Mouse (Mus musculus): ENCODE measurements around the gene Zfp263. TPM values are rescaled to one million over a fixed set of nuclear protein-coding genes. Genes with fewer than 3 reads are reported as not detected.

Zfp263 gene
- 10 to 100 TPM; 24.9 to 26.9 TPM for total RNA-seq (2021)

DNA sequence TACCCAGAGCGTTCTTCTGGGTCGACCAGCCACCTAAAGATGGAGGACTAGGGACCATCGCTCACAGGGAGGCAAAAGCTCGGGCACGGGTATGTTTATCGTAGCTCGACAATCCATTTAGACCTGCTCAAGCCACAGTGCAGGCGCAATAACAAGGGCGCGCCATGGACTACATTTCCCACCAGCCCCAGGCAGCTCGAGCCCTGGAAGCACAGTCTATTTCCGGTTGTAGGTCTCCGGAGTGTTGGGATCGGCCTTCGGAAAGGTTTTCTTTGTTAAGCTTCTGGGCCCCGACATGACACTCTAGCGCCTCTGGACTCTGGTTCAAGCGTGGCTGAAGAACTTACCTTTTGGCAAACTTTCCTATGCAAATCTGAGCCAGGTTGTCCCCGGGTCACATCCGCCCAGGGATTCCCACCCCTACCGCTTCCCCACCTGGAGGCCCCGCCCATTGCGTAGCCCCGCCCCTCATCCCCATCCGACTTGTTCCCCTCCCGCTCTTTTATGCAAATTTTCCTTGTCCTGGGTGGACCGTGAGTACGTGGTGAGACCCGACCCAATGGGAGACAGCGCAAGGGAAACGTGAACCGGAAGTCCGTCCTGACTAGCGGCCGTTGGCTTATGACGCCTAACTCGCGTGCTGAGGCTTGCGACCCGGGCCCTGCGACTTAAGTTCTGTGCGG is at the start of gene Zfp263:
TSS of gene Zfp263 (plus strand) at position 591 of the 683 bp plus-strand sequence.
- DNase-seq = peak; percentile 98
- intact Hi-C loops (cut with DNase I) = no loop called here

DNA sequence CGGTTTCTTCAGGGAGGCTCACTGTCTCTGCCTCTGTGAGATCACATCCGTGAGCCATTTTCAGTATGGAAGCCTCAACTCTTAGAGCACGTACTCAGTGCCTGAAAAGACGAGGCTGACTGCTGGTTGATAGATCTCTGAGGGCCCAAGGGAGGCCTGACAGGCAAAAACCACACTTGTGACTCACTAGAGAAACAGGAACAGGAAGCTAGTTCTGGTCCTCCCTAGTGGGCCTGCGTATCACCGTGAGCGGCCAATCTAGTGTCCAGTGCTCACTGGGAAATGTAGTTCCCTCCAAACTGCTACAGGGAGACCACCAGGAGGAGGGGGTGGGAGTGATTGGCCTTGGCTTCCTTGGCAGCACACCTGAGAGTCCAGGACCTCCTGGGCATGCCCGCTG is 44.6 kb upstream of the Zfp263 start:
- DNase-seq = no peak
- intact Hi-C loops (cut with DNase I) = no loop called here

GRCm38 (mm10) chr16:3700893-3701292 is 43.0 kb upstream of the Zfp263 start:
- intact Hi-C loops (cut with DNase I) = no loop called here
- no peak for DNase-seq

- intact Hi-C loops (cut with DNase I) = no loop called here
- DNase-seq = no peak
Measured at GRCm38 (mm10) chr16:3706680-3707079, 37.2 kb upstream of the Zfp263 start.

GRCm38 (mm10) chr16:3714731-3715130 is 29.2 kb upstream of the Zfp263 start:
- intact Hi-C loops (cut with DNase I) = no loop called here
- DNase-seq = no peak

- DNase-seq = no peak
- intact Hi-C loops (cut with DNase I) = no loop called here
Measured at GRCm38 (mm10) chr16:3717980-3718379, 25.9 kb upstream of the Zfp263 start, which contains the start of gene Mefv. TSS of gene Mefv (minus strand) at chr16:3718097.

DNA sequence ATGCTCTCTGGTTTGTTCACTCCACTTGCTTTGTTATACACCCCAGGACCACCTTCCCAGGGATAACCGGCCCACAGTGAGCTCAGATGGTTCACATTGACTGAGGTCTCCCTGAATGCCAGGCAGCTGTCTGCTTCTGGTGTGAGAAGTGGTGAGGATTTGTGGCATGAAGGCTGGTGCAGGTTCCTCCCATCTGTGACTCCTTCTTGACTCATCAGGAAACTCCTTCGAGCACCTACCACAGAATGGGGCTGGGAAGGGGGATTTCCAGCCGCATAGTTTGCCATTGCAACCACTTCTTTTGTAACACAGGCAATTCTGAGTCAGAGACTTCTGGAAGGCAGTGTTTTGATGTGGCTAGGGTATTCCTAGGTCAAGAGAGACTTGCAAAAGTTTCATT is 20.7 kb upstream of the Zfp263 start:
- DNase-seq = no peak
- intact Hi-C loops (cut with DNase I) = no loop called here

- no peak for DNase-seq
- intact Hi-C loops (cut with DNase I) = no loop called here
Measured at GRCm38 (mm10) chr16:3727980-3728720, 15.7 kb upstream of the Zfp263 start.

DNA sequence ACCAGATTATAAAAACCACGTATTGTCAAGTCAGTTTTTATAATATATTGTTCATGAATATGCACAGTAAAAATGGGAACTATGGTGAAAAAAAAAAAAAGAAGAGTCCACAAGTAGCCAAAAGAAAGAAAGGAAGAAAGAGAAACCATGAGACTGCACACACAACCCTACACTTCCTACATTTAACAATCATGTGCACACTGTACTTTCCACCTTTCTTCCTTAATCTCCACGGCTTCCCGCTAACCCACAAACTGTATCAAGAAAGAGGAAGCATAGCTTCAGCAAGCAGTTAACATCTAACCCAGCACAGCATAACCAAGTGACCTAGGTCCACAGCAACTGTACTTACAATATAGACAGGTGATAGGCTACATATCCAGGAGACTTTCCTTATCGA is 11.3 kb upstream of the Zfp263 start:
- intact Hi-C loops (cut with DNase I) = no loop called here
- no peak for DNase-seq

- DNase-seq = no peak
- intact Hi-C loops (cut with DNase I) = no loop called here
Measured at GRCm38 (mm10) chr16:3733198-3733732, 10.6 kb upstream of the Zfp263 start.

GRCm38 (mm10) chr16:3742466-3742865 is 1.4 kb upstream of the Zfp263 start:
- DNase-seq = no peak
- intact Hi-C loops (cut with DNase I) = no loop called here

DNA sequence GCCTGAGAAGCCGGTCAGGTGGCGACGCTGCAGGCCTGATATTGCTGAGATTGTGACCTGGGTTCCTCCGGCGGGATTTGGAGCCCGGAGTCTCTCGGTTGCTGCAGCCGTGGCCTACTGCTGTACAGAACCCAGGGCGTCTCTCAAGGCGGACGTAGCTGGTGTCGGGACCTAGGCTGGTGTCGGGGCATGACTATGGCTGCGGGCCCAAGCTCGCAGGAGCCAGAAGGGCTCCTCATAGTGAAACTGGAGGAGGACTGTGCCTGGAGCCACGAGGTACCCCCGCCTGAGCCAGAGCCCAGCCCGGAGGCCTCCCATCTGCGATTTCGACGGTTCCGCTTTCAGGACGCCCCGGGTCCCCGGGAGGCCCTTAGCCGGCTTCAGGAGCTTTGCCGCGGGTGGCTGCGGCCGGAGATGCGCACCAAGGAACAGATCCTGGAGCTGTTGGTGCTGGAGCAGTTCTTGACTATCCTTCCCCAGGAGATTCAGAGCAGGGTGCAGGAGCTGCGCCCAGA is 350 bp downstream of the Zfp263 start:
- DNase-seq = peak; percentile 34
- intact Hi-C loops (cut with DNase I) = no loop called here

GRCm38 (mm10) chr16:3745656-3746055 is 1.8 kb downstream of the Zfp263 start:
- intact Hi-C loops (cut with DNase I) = no loop called here
- no peak for DNase-seq

GRCm38 (mm10) chr16:3748976-3749375 is 5.1 kb downstream of the Zfp263 start:
- intact Hi-C loops (cut with DNase I) = no loop called here
- no peak for DNase-seq

DNA sequence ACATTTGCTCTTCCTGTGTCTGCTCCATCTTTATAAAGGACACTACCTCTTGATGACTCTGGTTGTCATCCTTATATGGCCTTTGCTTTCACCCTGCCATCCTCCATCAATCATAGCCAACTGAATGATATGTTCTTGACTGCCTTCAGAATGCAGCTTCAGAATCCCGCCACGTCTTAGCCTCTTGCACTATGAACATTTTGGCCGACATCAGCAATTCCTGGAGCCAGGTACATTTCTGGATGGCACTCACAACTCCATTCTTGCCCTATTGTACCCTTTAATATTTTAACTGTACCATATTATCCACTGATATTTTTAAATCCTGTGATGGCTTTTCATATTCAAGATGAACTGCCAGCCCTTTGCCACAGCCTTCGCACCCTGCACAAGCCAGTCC is 27.7 kb downstream of the Zfp263 start:
- no peak for DNase-seq
- intact Hi-C loops (cut with DNase I) = no loop called here

- intact Hi-C loops (cut with DNase I) = no loop called here
- DNase-seq = no peak
Measured at GRCm38 (mm10) chr16:3776365-3776764, 32.5 kb downstream of the Zfp263 start.

DNA sequence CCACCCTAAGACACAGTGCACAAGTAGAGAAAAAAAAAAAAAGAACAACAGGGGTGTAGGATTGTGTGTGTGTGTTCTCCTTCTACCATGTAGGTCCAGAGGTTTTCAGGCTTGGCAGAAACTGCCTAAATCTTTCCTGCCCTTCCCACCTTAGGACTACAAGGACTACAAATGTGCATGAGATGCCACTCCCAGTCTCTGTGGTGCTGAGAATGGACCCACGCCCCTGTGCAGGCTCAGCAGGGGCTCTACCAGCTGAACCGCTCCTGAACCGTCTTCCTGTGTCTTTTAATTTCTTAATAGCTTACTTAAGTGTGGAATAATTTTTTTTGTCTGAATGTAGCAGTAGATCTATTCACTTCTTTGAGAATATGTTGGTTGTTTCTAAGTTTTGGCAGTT is 34.1 kb downstream of the Zfp263 start:
- intact Hi-C loops (cut with DNase I) = no loop called here
- no peak for DNase-seq

DNA sequence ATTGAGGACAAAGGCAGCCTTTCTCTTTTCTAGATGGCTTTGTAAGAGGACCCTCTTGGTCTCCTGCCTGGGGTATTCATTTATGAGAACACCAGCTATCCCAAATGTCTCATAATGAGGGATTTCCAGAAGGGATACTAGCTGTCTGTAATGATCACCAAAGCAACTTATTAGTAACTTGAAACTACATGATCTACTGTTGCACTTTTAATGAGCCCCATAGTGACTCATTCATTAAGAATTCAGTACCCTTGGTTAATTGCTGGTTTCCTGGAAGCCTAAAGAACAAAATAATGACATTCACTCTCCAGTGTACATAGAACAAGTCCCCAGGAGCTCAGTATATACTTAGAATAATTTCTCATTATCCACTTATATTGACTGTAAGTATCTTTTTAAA is 37.3 kb downstream of the Zfp263 start:
- intact Hi-C loops (cut with DNase I) = no loop called here

DNA sequence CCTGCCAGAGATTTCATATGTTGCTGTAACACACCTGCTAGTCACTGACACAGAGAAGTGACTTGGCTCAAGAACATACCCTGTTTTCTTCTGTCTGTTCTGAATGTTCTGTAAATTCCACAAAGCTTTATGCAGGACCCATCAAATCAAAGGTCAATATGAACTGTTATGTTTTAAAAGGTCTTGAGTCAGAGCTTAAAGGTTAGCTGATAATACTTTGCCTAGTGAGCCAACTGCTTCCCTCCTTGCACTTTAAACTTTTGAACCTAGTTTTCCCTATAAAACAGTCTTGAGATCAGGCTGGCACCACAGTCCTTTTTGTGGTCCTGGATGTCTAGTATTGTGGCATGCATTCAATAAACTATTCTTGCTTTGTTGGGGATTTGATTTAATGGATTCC is 44.5 kb downstream of the Zfp263 start:
- intact Hi-C loops (cut with DNase I) = no loop called here
- no peak for DNase-seq

More for the DNA sequence above, 37.3 kb downstream of the Zfp263 start:
- DNase-seq = no peak

Measured in left cerebral cortex, postnatal 4 days (tissue).